Mouse (Mus musculus) myocyte (in vitro differentiated cells): ENCODE measurements around the gene Hoxd10.

ENCODE experiments used
- MAX ChIP-seq: IDR thresholded peaks from one replicate; pipeline ENCODE4 v1.6.1; 2011; ENCODE audit warnings: low read depth, mild to moderate bottlenecking, control low read depth
- MYOG ChIP-seq, 3 experiments: IDR thresholded peaks; one replicate each; pipeline ENCODE4 v1.6.1; 2011; ENCODE audit warnings: control low read depth in 2 of 3, low read depth in 2 of 3, mild to moderate bottlenecking in 2 of 3; ENCODE audit not compliant: insufficient read length in 2 of 3, control insufficient read depth in 1 of 3, insufficient read depth in 1 of 3

GRCm38 (mm10) chr2:74703720-74704392, 12.1 kb downstream of the Hoxd10 start:
- TF ChIP-seq MYOG (IDR thresholded peaks at IDR 0.05; ENCODE audit: control insufficient read depth in 1 of 3, insufficient read depth in 1 of 3, insufficient read length in 2 of 3, low read depth in 2 of 3) (no peak), MAX (no peak)
